Mouse (Mus musculus): ENCODE results near the gene Cdh15. TPM values are rescaled to one million over a fixed set of nuclear protein-coding genes. Genes with fewer than 3 reads are reported as not detected.

Cdh15 gene
- total RNA-seq (2014; rRNA removed) (0.72 and 0.84 TPM in 2 replicates), polyA plus RNA-seq (2015; fragmentation: Nextera tagmentation; extraction: Ambion mirVana) (2.3 and 2.4 TPM in 2 replicates)

DNA sequence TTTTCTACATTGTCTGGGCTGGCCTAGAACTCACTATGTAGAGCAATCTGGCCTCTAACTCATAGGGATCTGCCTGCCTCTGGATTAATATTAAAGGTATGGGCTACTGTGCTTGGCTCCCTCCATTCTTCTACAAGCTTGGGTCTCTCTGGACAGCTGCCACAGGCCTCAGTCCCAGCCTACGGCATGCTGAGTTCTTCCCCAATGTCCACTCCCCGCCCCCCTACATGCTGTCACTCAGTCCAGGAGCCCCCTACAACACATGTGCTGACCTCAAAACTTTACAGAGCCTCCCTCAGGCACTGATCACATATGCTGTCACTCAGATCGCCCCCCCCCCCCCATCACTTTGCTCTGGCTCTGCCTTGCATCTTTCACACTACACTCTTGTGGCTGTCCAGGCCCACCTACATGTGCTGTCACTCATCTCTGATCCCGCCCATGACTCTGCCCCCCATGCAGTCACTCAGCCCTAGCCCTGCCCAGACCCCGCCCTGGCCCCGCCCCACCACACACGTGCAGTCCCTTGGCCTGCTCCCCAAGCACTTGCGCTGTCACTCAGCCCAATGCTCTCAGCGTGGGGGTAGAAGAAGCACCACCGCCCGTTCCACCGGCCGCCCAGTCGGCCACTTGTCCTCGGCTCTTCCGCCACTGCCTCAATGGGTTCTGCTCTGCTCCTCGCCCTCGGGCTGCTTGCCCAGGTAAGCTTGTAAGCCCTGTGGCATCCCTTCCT, at the start of gene Cdh15:
Cdh15 (plus strand) TSS at position 138 of the 733 bp plus-strand sequence.
- peak within 1 kb of the TSS; percentile 35 for H3K4me2 ChIP-seq (ENCODE audit: low read depth, low read length)
- no peaks in the 10 kb centered on the region for H3K9me3 ChIP-seq (ENCODE audit: low read length)
- peak; percentile 88 for ATAC-seq
- no peak within 1 kb of the TSS for H3K9ac ChIP-seq (replicated peaks; ENCODE audit: low read length)
- TF ChIP-seq CTCF (IDR thresholded peaks at IDR 0.05; ENCODE audit: low read depth), result no peak
- no peaks in the 10 kb centered on the region for H3K36me3 ChIP-seq (ENCODE audit: insufficient read depth, low read length)
- H3K4me3 ChIP-seq (ENCODE audit: low read length), result no peak within 1 kb of the TSS
- 14% methylated on average over 17 of the region's 18 CpGs for WGBS
- no peaks in the 10 kb centered on the region for H3K27me3 ChIP-seq (ENCODE audit: insufficient read depth, low read length)
- peak; percentile 73 for DNase-seq (ENCODE audit: low spot score)
- H3K27ac ChIP-seq, result no peak within 1 kb of the TSS
- H3K4me1 ChIP-seq (ENCODE audit: insufficient read depth, low read length), result peaks cover 3% of the 10 kb centered on the region; the same call in 1 of the 2 replicates

- peak overlapping the region; percentile 62 for H3K27ac ChIP-seq
- 0 out of 2 replicates have a peak overlapping the region, but pooled peaks have one; percentile 21 for H3K4me2 ChIP-seq (ENCODE audit: low read depth, low read length)
- no peak overlapping the region for H3K9ac ChIP-seq (replicated peaks; ENCODE audit: low read length)
- DNase-seq (ENCODE audit: low spot score) (peak; percentile 83), ATAC-seq (peak; percentile 71)
- H3K36me3 ChIP-seq (ENCODE audit: insufficient read depth, low read length), result no peaks in the 10 kb centered on the region
- H3K27me3 ChIP-seq (ENCODE audit: insufficient read depth, low read length), result no peaks in the 10 kb centered on the region
- no peaks in the 10 kb centered on the region for H3K9me3 ChIP-seq (ENCODE audit: low read length)
- H3K4me3 ChIP-seq (ENCODE audit: low read length), result no peak overlapping the region
- no peak for TF ChIP-seq CTCF (IDR thresholded peaks at IDR 0.05; ENCODE audit: low read depth)
- 16% methylated on average over 15 of the region's 15 CpGs for WGBS
- H3K4me1 ChIP-seq (ENCODE audit: insufficient read depth, low read length), result peaks cover 35% of the 10 kb centered on the region
These were observed 43.6 kb upstream of the Cdh15 start for GRCm38 (mm10) chr8:122803906-122804761.

DNA sequence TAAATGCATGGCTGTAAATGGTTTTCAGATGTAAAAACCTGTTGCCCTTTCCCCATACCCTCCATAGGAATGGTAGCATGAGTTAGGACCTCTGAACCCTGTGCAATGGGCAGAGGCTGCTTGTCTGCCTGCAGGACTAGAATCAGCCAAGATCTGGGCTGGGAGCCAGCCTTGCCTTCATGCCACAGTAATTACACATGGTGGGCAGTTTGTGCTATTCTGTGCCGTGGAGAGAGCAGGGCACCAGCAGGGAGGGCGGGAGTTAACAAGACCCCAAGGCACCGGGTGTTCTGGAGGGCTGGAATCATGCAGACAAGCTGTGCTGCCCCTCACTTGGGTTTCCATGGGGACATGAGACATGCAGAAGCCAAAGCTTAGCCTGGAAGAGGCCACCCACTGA, 42.4 kb upstream of the Cdh15 start:
- Histone ChIP-seq H3K27me3 (ENCODE audit: insufficient read depth, low read length) (no peaks in the 10 kb centered on the region), H3K27ac (peak overlapping the region; percentile 41; the same call in 1 of the 2 replicates), H3K9ac (replicated peaks; ENCODE audit: low read length) (no peak overlapping the region), H3K4me2 (ENCODE audit: low read depth, low read length) (no peak overlapping the region), H3K9me3 (ENCODE audit: low read length) (no peaks in the 10 kb centered on the region), H3K36me3 (ENCODE audit: insufficient read depth, low read length) (no peaks in the 10 kb centered on the region), H3K4me1 (ENCODE audit: insufficient read depth, low read length) (peaks cover 35% of the 10 kb centered on the region), H3K4me3 (ENCODE audit: low read length) (no peak overlapping the region)
- peak; percentile 89 for DNase-seq (ENCODE audit: low spot score)
- WGBS, result 22% methylated on average over 3 of the region's 3 CpGs
- peak; percentile 75 for ATAC-seq
- TF ChIP-seq CTCF (IDR thresholded peaks at IDR 0.05; ENCODE audit: low read depth), result no peak

GRCm38 (mm10) chr8:122806956-122807538, 40.7 kb upstream of the Cdh15 start:
- DNase-seq (ENCODE audit: low spot score) (peak; percentile 52), ATAC-seq (no peak)
- H3K4me3 ChIP-seq (ENCODE audit: low read length), result no peak overlapping the region
- no peaks in the 10 kb centered on the region for H3K9me3 ChIP-seq (ENCODE audit: low read length)
- no peak overlapping the region for H3K4me2 ChIP-seq (ENCODE audit: low read depth, low read length)
- WGBS, result 37% methylated on average over 7 of the region's 7 CpGs
- peaks cover 39% of the 10 kb centered on the region for H3K4me1 ChIP-seq (ENCODE audit: insufficient read depth, low read length)
- no peaks in the 10 kb centered on the region for H3K27me3 ChIP-seq (ENCODE audit: insufficient read depth, low read length)
- H3K36me3 ChIP-seq (ENCODE audit: insufficient read depth, low read length), result no peaks in the 10 kb centered on the region
- TF ChIP-seq CTCF (IDR thresholded peaks at IDR 0.05; ENCODE audit: low read depth), result no peak
- peak overlapping the region; percentile 28; the same call in 1 of the 2 replicates for H3K9ac ChIP-seq (replicated peaks; ENCODE audit: low read length)
- peak overlapping the region; percentile 41; the same call in 1 of the 2 replicates for H3K27ac ChIP-seq

DNA sequence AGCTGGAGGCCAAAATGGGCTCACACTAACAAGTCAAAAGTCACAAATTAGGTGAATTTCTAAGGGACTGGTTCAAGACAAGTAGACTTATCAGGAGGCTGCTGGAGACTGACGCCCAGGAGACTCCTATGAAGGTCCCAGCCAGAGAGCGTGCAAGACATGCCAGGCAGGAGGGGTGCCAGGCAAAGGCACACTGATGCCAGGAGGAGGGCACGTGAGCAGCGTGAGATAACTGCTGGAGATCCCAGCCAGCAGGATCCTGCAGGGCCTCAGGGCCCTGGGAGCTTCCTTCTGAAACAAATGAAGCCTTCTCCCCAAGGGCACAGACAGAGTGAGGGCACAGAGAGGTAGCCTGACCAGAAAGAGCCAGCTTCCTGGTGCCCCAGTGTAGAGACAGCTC, 39.9 kb upstream of the Cdh15 start:
- Histone ChIP-seq H3K9me3 (ENCODE audit: low read length) (no peaks in the 10 kb centered on the region), H3K36me3 (ENCODE audit: insufficient read depth, low read length) (no peaks in the 10 kb centered on the region), H3K27me3 (ENCODE audit: insufficient read depth, low read length) (no peaks in the 10 kb centered on the region), H3K4me3 (ENCODE audit: low read length) (no peak overlapping the region), H3K4me2 (ENCODE audit: low read depth, low read length) (no peak overlapping the region), H3K9ac (replicated peaks; ENCODE audit: low read length) (no peak overlapping the region), H3K4me1 (ENCODE audit: insufficient read depth, low read length) (peaks cover 39% of the 10 kb centered on the region), H3K27ac (no peak overlapping the region)
- 62% methylated on average over 4 of the region's 4 CpGs for WGBS
- DNase-seq (ENCODE audit: low spot score), result no peak
- ATAC-seq, result no peak
- no peak for TF ChIP-seq CTCF (IDR thresholded peaks at IDR 0.05; ENCODE audit: low read depth)

- H3K9me3 ChIP-seq (ENCODE audit: low read length), result no peaks in the 10 kb centered on the region
- H3K4me3 ChIP-seq (ENCODE audit: low read length), result no peak overlapping the region
- H3K27ac ChIP-seq, result no peak overlapping the region
- H3K36me3 ChIP-seq (ENCODE audit: insufficient read depth, low read length), result no peaks in the 10 kb centered on the region
- H3K9ac ChIP-seq (replicated peaks; ENCODE audit: low read length), result no peak overlapping the region
- no peaks in the 10 kb centered on the region for H3K27me3 ChIP-seq (ENCODE audit: insufficient read depth, low read length)
- DNase-seq (ENCODE audit: low spot score), result peak; percentile 49
- H3K4me1 ChIP-seq (ENCODE audit: insufficient read depth, low read length), result peaks cover 24% of the 10 kb centered on the region
- peak; percentile 46; the same call in 1 of the 2 replicates for TF ChIP-seq CTCF (IDR thresholded peaks at IDR 0.05; ENCODE audit: low read depth)
- no peak for ATAC-seq
- H3K4me2 ChIP-seq (ENCODE audit: low read depth, low read length), result no peak overlapping the region
- WGBS, result 62% methylated on average over 8 of the region's 8 CpGs
These were observed 37.4 kb upstream of the Cdh15 start for GRCm38 (mm10) chr8:122810376-122810775.

Measured in hindbrain, postnatal 0 days (tissue).